Mouse (Mus musculus): ENCODE data around the gene Ccdc194. TPM values are rescaled to one million over a fixed set of nuclear protein-coding genes. Genes with fewer than 3 reads are reported as not detected.

Ccdc194 gene
- polyA plus RNA-seq (2014; fragmentation: Nextera tagmentation; extraction: Ambion mirVana), result not detected in 2 replicates

- no peak within 1 kb of the TSS for H3K4me2 ChIP-seq (ENCODE audit: low read length)
- WGBS, result 6% methylated on average over 46 of the region's 46 CpGs
- H3K27me3 ChIP-seq (ENCODE audit: control insufficient read depth, insufficient read depth, low read length), result peaks cover 25% of the 10 kb centered on the region
- H3K36me3 ChIP-seq (ENCODE audit: control insufficient read depth, insufficient read depth, low read length), result no peaks in the 10 kb centered on the region
- H3K9ac ChIP-seq (replicated peaks; ENCODE audit: low read length), result 0 out of 2 replicates have a peak within 1 kb of the TSS, but pooled peaks have one; percentile 9
- H3K4me3 ChIP-seq (replicated peaks; ENCODE audit: low read depth, low read length), result no peak within 1 kb of the TSS
- ATAC-seq (ENCODE audit: low FRiP score, low TSS enrichment) (no peak), DNase-seq (no peak)
- no peaks in the 10 kb centered on the region for H3K4me1 ChIP-seq (ENCODE audit: control insufficient read depth, insufficient read depth, low read length)
- no peaks in the 10 kb centered on the region for H3K9me3 ChIP-seq (ENCODE audit: control insufficient read depth, low read length)
- H3K27ac ChIP-seq (replicated peaks; ENCODE audit: low read depth, low read length), result no peak within 1 kb of the TSS
Measured at GRCm38 (mm10) chr8:71525226-71526050, at the start of gene Ccdc194. Gene Ccdc194 (minus strand): TSS chr8:71525711.

- H3K27me3 ChIP-seq (ENCODE audit: control insufficient read depth, insufficient read depth, low read length), result no peaks in the 10 kb centered on the region
Measured at GRCm38 (mm10) chr8:71575020-71575419, 49.5 kb upstream of the Ccdc194 start.

GRCm38 (mm10) chr8:71574426-71574825, 48.9 kb upstream of the Ccdc194 start:
- H3K9me3 ChIP-seq (ENCODE audit: control insufficient read depth, low read length), result no peaks in the 10 kb centered on the region
- ATAC-seq (ENCODE audit: low FRiP score, low TSS enrichment), result no peak

More at GRCm38 (mm10) chr8:71575020-71575419, 49.5 kb upstream of the Ccdc194 start:
- no peak overlapping the region for H3K27ac ChIP-seq (replicated peaks; ENCODE audit: low read depth, low read length)
- H3K4me1 ChIP-seq (ENCODE audit: control insufficient read depth, insufficient read depth, low read length), result peaks cover 15% of the 10 kb centered on the region
- no peaks in the 10 kb centered on the region for H3K9me3 ChIP-seq (ENCODE audit: control insufficient read depth, low read length)
- WGBS, result 66% methylated on average over 1 of the region's 1 CpGs
- H3K4me2 ChIP-seq (ENCODE audit: low read length), result no peak overlapping the region
- DNase-seq, result no peak
- H3K4me3 ChIP-seq (replicated peaks; ENCODE audit: low read depth, low read length), result no peak overlapping the region
- no peaks in the 10 kb centered on the region for H3K36me3 ChIP-seq (ENCODE audit: control insufficient read depth, insufficient read depth, low read length)
- ATAC-seq (ENCODE audit: low FRiP score, low TSS enrichment), result no peak
- H3K9ac ChIP-seq (replicated peaks; ENCODE audit: low read length), result no peak overlapping the region

GRCm38 (mm10) chr8:71572847-71573633, 47.5 kb upstream of the Ccdc194 start:
- no peaks in the 10 kb centered on the region for H3K27me3 ChIP-seq (ENCODE audit: control insufficient read depth, insufficient read depth, low read length)
- no peaks in the 10 kb centered on the region for H3K9me3 ChIP-seq (ENCODE audit: control insufficient read depth, low read length)
- ATAC-seq (ENCODE audit: low FRiP score, low TSS enrichment) (no peak), DNase-seq (peak; percentile 74)
- H3K27ac ChIP-seq (replicated peaks; ENCODE audit: low read depth, low read length), result peak overlapping the region; percentile 67
- 0 out of 2 replicates have a peak overlapping the region, but pooled peaks have one; percentile 9 for H3K9ac ChIP-seq (replicated peaks; ENCODE audit: low read length)
- H3K4me3 ChIP-seq (replicated peaks; ENCODE audit: low read depth, low read length), result no peak overlapping the region
- 74% methylated on average over 9 of the region's 9 CpGs for WGBS
- no peaks in the 10 kb centered on the region for H3K36me3 ChIP-seq (ENCODE audit: control insufficient read depth, insufficient read depth, low read length)
- H3K4me2 ChIP-seq (ENCODE audit: low read length), result peak overlapping the region; percentile 15; the same call in 1 of the 2 replicates
- peaks cover 15% of the 10 kb centered on the region for H3K4me1 ChIP-seq (ENCODE audit: control insufficient read depth, insufficient read depth, low read length)

More at GRCm38 (mm10) chr8:71574426-71574825, 48.9 kb upstream of the Ccdc194 start:
- WGBS, result 74% methylated on average over 7 of the region's 7 CpGs
- Histone ChIP-seq H3K9ac (replicated peaks; ENCODE audit: low read length) (no peak overlapping the region), H3K36me3 (ENCODE audit: control insufficient read depth, insufficient read depth, low read length) (no peaks in the 10 kb centered on the region), H3K27me3 (ENCODE audit: control insufficient read depth, insufficient read depth, low read length) (no peaks in the 10 kb centered on the region), H3K4me2 (ENCODE audit: low read length) (no peak overlapping the region), H3K27ac (replicated peaks; ENCODE audit: low read depth, low read length) (no peak overlapping the region), H3K4me1 (ENCODE audit: control insufficient read depth, insufficient read depth, low read length) (peaks cover 15% of the 10 kb centered on the region), H3K4me3 (replicated peaks; ENCODE audit: low read depth, low read length) (no peak overlapping the region)
- no peak for DNase-seq

GRCm38 (mm10) chr8:71572077-71572476, 46.6 kb upstream of the Ccdc194 start:
- Histone ChIP-seq H3K4me3 (replicated peaks; ENCODE audit: low read depth, low read length) (no peak overlapping the region), H3K4me2 (ENCODE audit: low read length) (peak overlapping the region; percentile 86), H3K36me3 (ENCODE audit: control insufficient read depth, insufficient read depth, low read length) (no peaks in the 10 kb centered on the region), H3K27me3 (ENCODE audit: control insufficient read depth, insufficient read depth, low read length) (no peaks in the 10 kb centered on the region), H3K9me3 (ENCODE audit: control insufficient read depth, low read length) (no peaks in the 10 kb centered on the region), H3K27ac (replicated peaks; ENCODE audit: low read depth, low read length) (peak overlapping the region; percentile 67; the same call in 1 of the 2 replicates), H3K4me1 (ENCODE audit: control insufficient read depth, insufficient read depth, low read length) (peaks cover 15% of the 10 kb centered on the region), H3K9ac (replicated peaks; ENCODE audit: low read length) (no peak overlapping the region)
- DNase-seq (no peak), ATAC-seq (ENCODE audit: low FRiP score, low TSS enrichment) (no peak)
- WGBS, result 80% methylated on average over 2 of the region's 2 CpGs

GRCm38 (mm10) chr8:71570291-71570954, 44.9 kb upstream of the Ccdc194 start:
- no peaks in the 10 kb centered on the region for H3K9me3 ChIP-seq (ENCODE audit: control insufficient read depth, low read length)
- peak overlapping the region; percentile 52 for H3K4me3 ChIP-seq (replicated peaks; ENCODE audit: low read depth, low read length)
- WGBS, result under 1% methylated on average over 41 of the region's 41 CpGs
- H3K4me2 ChIP-seq (ENCODE audit: low read length), result peak overlapping the region; percentile 86
- H3K27ac ChIP-seq (replicated peaks; ENCODE audit: low read depth, low read length), result peak overlapping the region; percentile 83
- H3K36me3 ChIP-seq (ENCODE audit: control insufficient read depth, insufficient read depth, low read length), result no peaks in the 10 kb centered on the region
- peaks cover 15% of the 10 kb centered on the region for H3K4me1 ChIP-seq (ENCODE audit: control insufficient read depth, insufficient read depth, low read length)
- no peaks in the 10 kb centered on the region for H3K27me3 ChIP-seq (ENCODE audit: control insufficient read depth, insufficient read depth, low read length)
- peak; percentile 89 for ATAC-seq (ENCODE audit: low FRiP score, low TSS enrichment)
- peak overlapping the region; percentile 72 for H3K9ac ChIP-seq (replicated peaks; ENCODE audit: low read length)
- peak; percentile 96 for DNase-seq

- Histone ChIP-seq H3K4me2 (ENCODE audit: low read length) (peak overlapping the region; percentile 86), H3K9me3 (ENCODE audit: control insufficient read depth, low read length) (no peaks in the 10 kb centered on the region), H3K36me3 (ENCODE audit: control insufficient read depth, insufficient read depth, low read length) (no peaks in the 10 kb centered on the region), H3K27me3 (ENCODE audit: control insufficient read depth, insufficient read depth, low read length) (no peaks in the 10 kb centered on the region), H3K4me1 (ENCODE audit: control insufficient read depth, insufficient read depth, low read length) (peaks cover 15% of the 10 kb centered on the region), H3K4me3 (replicated peaks; ENCODE audit: low read depth, low read length) (peak overlapping the region; percentile 52), H3K9ac (replicated peaks; ENCODE audit: low read length) (peak overlapping the region; percentile 72), H3K27ac (replicated peaks; ENCODE audit: low read depth, low read length) (peak overlapping the region; percentile 83)
- under 1% methylated on average over 51 of the region's 51 CpGs for WGBS
- DNase-seq, result peak; percentile 93
- ATAC-seq (ENCODE audit: low FRiP score, low TSS enrichment), result peak; percentile 84
Measured at GRCm38 (mm10) chr8:71569366-71570290, 44.1 kb upstream of the Ccdc194 start.

Data from midbrain, embryonic 14.5 days (tissue).